Mouse (Mus musculus) erythroblast, embryonic 14.5 days (primary cell): ENCODE measurements around the gene Avil.

Experiments
- GATA1 ChIP-seq: IDR thresholded peaks from 2 replicates; pipeline ENCODE4 v1.6.1; 2012; ENCODE audit warnings: low read length, inconsistent platforms, mixed read lengths
- TAL1 ChIP-seq: IDR thresholded peaks from 3 replicates; pipeline ENCODE4 v1.6.1; 2012; ENCODE audit warnings: low read length, inconsistent platforms, mixed read lengths

GRCm38 (mm10) chr10:127059968-127060916 lies 59.7 kb downstream of the Avil start, which contains the start of gene March9:
- TF ChIP-seq GATA1 (no peak), TAL1 (no peak)
